8 mouse cellular contexts compared by ENCODE assay signal in the genomic region with DNA sequence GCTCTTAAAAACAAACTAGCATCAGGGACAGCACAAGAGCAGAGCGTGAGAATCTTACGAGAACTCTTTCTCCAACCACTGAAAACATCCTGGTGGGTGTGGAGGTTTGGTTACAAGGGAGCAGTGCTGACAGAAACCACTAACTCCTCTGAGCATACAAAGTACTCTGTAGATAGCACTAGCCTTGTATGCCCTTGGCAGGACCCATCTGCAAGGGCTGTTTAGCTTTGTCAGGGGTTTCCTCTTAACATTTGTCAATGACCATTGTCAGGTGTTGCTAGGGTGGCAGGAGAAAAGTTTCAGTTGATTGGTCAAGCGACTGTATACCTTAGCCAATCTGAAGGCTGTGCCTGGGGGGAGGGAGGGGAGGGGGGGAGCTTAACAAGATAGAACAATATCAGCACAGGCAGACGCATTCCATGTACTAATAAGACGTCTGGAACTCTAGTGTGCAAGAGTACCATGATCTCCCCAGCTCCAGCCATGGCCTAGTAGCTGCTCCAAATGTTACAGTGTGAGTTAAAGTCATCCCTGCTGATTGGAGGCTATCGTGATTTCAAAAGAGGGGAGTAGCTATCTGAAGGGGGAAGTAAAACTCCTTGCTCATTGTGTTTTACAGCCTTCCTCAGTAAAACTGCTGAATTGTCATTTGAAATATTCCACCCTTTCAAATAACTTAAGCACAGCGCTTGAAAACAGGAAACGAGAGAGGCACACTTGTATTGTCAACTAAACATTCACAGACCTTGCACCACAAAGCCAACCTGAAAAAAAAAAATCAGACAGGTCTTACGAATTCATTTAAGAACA.
DNase-seq lines count a peak whose midpoint lies in the region; ATAC-seq and TF ChIP-seq lines count a peak whose summit lies in the region.

No protein-coding gene starts in this region.

- no peaks in the 10 kb centered on the region for H3K9me3 ChIP-seq in forebrain, embryonic 15.5 days
- H3K9me3 ChIP-seq in neural tube, embryonic 13.5 days = no peaks in the 10 kb centered on the region

- H3K4me2 ChIP-seq in forebrain, embryonic 15.5 days (replicated peaks) = no peak overlapping the region
- H3K4me2 ChIP-seq in neural tube, embryonic 13.5 days = no peak overlapping the region

- no peaks in the 10 kb centered on the region; the same call in 1 of the 2 replicates for H3K79me2 ChIP-seq in liver, adult 2 months (ENCODE audit: control insufficient read depth, insufficient read depth, low read length)

- no peak overlapping the region for H3K27ac ChIP-seq in forebrain, embryonic 15.5 days (replicated peaks)
- peak overlapping the region; percentile 44 for H3K27ac ChIP-seq in liver, adult 2 months (replicated peaks; ENCODE audit: insufficient read depth, low read depth, low read length)
- peak overlapping the region; percentile 68; the same call in 1 of the 2 replicates for H3K27ac ChIP-seq in neural tube, embryonic 13.5 days (replicated peaks)

- H3K36me3 ChIP-seq in forebrain, embryonic 15.5 days = no peaks in the 10 kb centered on the region
- H3K36me3 ChIP-seq in liver, adult 2 months (ENCODE audit: control insufficient read depth, insufficient read depth, low read length) = no peaks in the 10 kb centered on the region
- H3K36me3 ChIP-seq in neural tube, embryonic 13.5 days = no peaks in the 10 kb centered on the region

- H3K27me3 ChIP-seq in forebrain, embryonic 15.5 days = no peaks in the 10 kb centered on the region
- H3K27me3 ChIP-seq in liver, adult 2 months (ENCODE audit: control insufficient read depth, insufficient read depth, low read length) = no peaks in the 10 kb centered on the region
- H3K27me3 ChIP-seq in neural tube, embryonic 13.5 days = no peaks in the 10 kb centered on the region

- ATAC-seq in forebrain, embryonic 15.5 days (replicated peaks) = 0 out of 2 replicates have a peak, but pooled peaks have one; percentile 29
- ATAC-seq in neural tube, embryonic 13.5 days (ENCODE audit: low read depth) = peak; percentile 82

- TF ChIP-seq POLR2A in liver, adult 2 months (IDR thresholded peaks at IDR 0.05; ENCODE audit: extremely low read depth, insufficient read depth, low read length) = no peak

- no peak overlapping the region for H3K4me3 ChIP-seq in forebrain, embryonic 15.5 days
- no peak overlapping the region for H3K4me3 ChIP-seq in liver, adult 2 months (ENCODE audit: insufficient read depth, low read depth, low read length)
- no peak overlapping the region for H3K4me3 ChIP-seq in neural tube, embryonic 13.5 days

- no peak for TF ChIP-seq CTCF in liver, adult 2 months (IDR thresholded peaks at IDR 0.05; ENCODE audit: low read depth, low read length)

- WGBS in forebrain, embryonic 15.5 days = 36% methylated on average over 9 of the region's 9 CpGs
- WGBS in liver, adult 2 months = 59% methylated on average over 9 of the region's 9 CpGs
- WGBS in neural tube, embryonic 13.5 days = 37% methylated on average over 9 of the region's 9 CpGs

- H3K9ac ChIP-seq in forebrain, embryonic 15.5 days (replicated peaks) = no peak overlapping the region
- no peak overlapping the region for H3K9ac ChIP-seq in liver, adult 2 months (ENCODE audit: low read depth, low read length)
- H3K9ac ChIP-seq in neural tube, embryonic 13.5 days = no peak overlapping the region

- 0 out of 2 replicates have a peak, but pooled peaks cover 4% of the 10 kb centered on the region for H3K4me1 ChIP-seq in forebrain, embryonic 15.5 days
- H3K4me1 ChIP-seq in liver, adult 2 months (ENCODE audit: control insufficient read depth, insufficient read depth, low read length) = peaks cover 2% of the 10 kb centered on the region; the same call in 1 of the 2 replicates
- peaks cover 25% of the 10 kb centered on the region for H3K4me1 ChIP-seq in neural tube, embryonic 13.5 days (replicated peaks)

- DNase-seq in spleen, postnatal 36 days (ENCODE audit: low spot score in 2 of 2) = peak; percentile 28 to 55
- no peak for DNase-seq in spleen, postnatal 14 days (ENCODE audit: low spot score in 2 of 2)
- DNase-seq in liver, adult 2 months (ENCODE audit: extremely low read depth, low read depth, low spot score) = peak; percentile 55
- no peak for DNase-seq in frontal cortex, adult 2 months (ENCODE audit: extremely low spot score in 1 of 2, low spot score in 1 of 2)
- DNase-seq in adrenal gland, postnatal 4 days (ENCODE audit: low spot score in 2 of 2) = no peak
- DNase-seq in adipocyte (ENCODE audit: low spot score) = no peak

Comparison
In these comparisons a context has a peak if more than half of its experiments do, and no peak if none do; other contexts are left out.
1. DNase-seq: peak in spleen, postnatal 36 days (2 of 2) and liver, adult 2 months (single experiment); none in spleen, postnatal 14 days (0 of 2), frontal cortex, adult 2 months (0 of 2), adrenal gland, postnatal 4 days (0 of 2) and adipocyte (single experiment).